ENCODE assay signal across 25 mouse cellular contexts in the genomic region with DNA sequence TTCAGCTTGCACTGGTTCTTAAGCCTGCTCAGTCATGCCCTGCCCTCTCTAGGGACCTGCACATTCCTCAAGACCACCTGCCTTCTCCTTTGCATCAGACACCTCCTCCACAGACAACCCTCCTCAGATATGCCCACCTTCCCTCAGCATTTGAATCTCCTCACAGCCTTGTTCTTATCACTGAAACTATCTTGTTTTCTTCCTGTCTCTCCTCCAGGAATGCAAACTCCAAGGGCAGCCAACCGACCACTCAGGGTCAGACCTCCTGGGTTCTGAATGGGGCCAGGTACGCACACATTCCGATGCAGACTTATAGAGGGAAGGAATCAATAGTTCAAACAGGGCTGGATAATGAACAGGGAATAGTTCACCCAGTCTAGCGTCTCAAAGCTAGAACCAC. TPM values are rescaled to one million over a fixed set of nuclear protein-coding genes. Genes with fewer than 3 reads are reported as not detected.
DNase-seq lines count a peak whose midpoint lies in the region; ATAC-seq lines count a peak whose summit lies in the region.
"Had no signal": no experiment of that assay in that cellular context is flagged by ENCODE, and none has a peak within 500 bp of the region (broad histone marks: within the 10 kb centered on the region; RNA-seq: fewer than 3 reads in every experiment).

No protein-coding gene starts in this region.

- WGBS in hindbrain, embryonic 14.5 days = 66% methylated on average over 4 of the region's 4 CpGs
- 79% methylated on average over 4 of the region's 4 CpGs for WGBS in hindbrain, embryonic 13.5 days
- 76% methylated on average over 4 of the region's 4 CpGs for WGBS in midbrain, embryonic 10.5 days
- WGBS in forebrain, embryonic 15.5 days = 77% methylated on average over 4 of the region's 4 CpGs
- WGBS in intestine, embryonic 15.5 days = 57% methylated on average over 4 of the region's 4 CpGs

- 0 out of 2 replicates have a peak overlapping the region, but pooled peaks have one; percentile 5 for H3K27ac ChIP-seq in hindbrain, embryonic 14.5 days
- no peak overlapping the region for H3K27ac ChIP-seq in hindbrain, embryonic 13.5 days
- H3K27ac ChIP-seq in midbrain, embryonic 10.5 days (replicated peaks) = no peak overlapping the region
- H3K27ac ChIP-seq in forebrain, embryonic 15.5 days (replicated peaks) = no peak overlapping the region
- no peak overlapping the region for H3K27ac ChIP-seq in intestine, embryonic 15.5 days
- H3K27ac ChIP-seq: embryonic facial prominence, embryonic 10.5 days; embryonic facial prominence, embryonic 12.5 days; forebrain, embryonic 13.5 days had no signal

- H3K9ac ChIP-seq in hindbrain, embryonic 14.5 days = no peak overlapping the region
- H3K9ac ChIP-seq in hindbrain, embryonic 13.5 days = no peak overlapping the region
- no peak overlapping the region for H3K9ac ChIP-seq in forebrain, embryonic 15.5 days (replicated peaks)
- H3K9ac ChIP-seq in intestine, embryonic 15.5 days = no peak overlapping the region
- H3K9ac ChIP-seq: embryonic facial prominence, embryonic 12.5 days; forebrain, embryonic 13.5 days had no signal

- no peaks in the 10 kb centered on the region for H3K36me3 ChIP-seq in hindbrain, embryonic 14.5 days (replicated peaks; ENCODE audit: control insufficient read depth, insufficient read depth)
- no peaks in the 10 kb centered on the region for H3K36me3 ChIP-seq in hindbrain, embryonic 13.5 days
- no peaks in the 10 kb centered on the region for H3K36me3 ChIP-seq in midbrain, embryonic 10.5 days
- no peaks in the 10 kb centered on the region for H3K36me3 ChIP-seq in forebrain, embryonic 15.5 days
- H3K36me3 ChIP-seq in intestine, embryonic 15.5 days = no peaks in the 10 kb centered on the region
- H3K36me3 ChIP-seq: embryonic facial prominence, embryonic 10.5 days; embryonic facial prominence, embryonic 12.5 days; G1E had no signal

- no peaks in the 10 kb centered on the region for H3K27me3 ChIP-seq in hindbrain, embryonic 14.5 days (ENCODE audit: control insufficient read depth, insufficient read depth, low read length)
- H3K27me3 ChIP-seq in hindbrain, embryonic 13.5 days = no peaks in the 10 kb centered on the region
- no peaks in the 10 kb centered on the region for H3K27me3 ChIP-seq in midbrain, embryonic 10.5 days (ENCODE audit: low read depth, poor library complexity, severe bottlenecking)
- H3K27me3 ChIP-seq in forebrain, embryonic 15.5 days = no peaks in the 10 kb centered on the region
- H3K27me3 ChIP-seq in intestine, embryonic 15.5 days (replicated peaks) = no peaks in the 10 kb centered on the region
- H3K27me3 ChIP-seq: CH12.LX; embryonic facial prominence, embryonic 12.5 days; forebrain, embryonic 13.5 days; Patski had no signal

- no peak for ATAC-seq in hindbrain, embryonic 14.5 days (ENCODE audit: low FRiP score)
- no peak for ATAC-seq in hindbrain, embryonic 13.5 days (ENCODE audit: low FRiP score)
- no peak for ATAC-seq in forebrain, embryonic 15.5 days (replicated peaks)
- ATAC-seq in intestine, embryonic 15.5 days = no peak
- ATAC-seq: activated CD4-positive, CD25-positive, alpha-beta regulatory T cell, adult 4 months; CD4-positive, CD25-positive, alpha-beta regulatory T cell, adult 4 months; forebrain, embryonic 13.5 days; forebrain, embryonic 16.5 days; Patski had no signal

- DNase-seq in hindbrain, embryonic 14.5 days (ENCODE audit: low spot score) = no peak
- peak; percentile 83 for DNase-seq in ES-CJ7 (ENCODE audit: low read depth, low spot score)
- peak; percentile 89 for DNase-seq in R1 (ENCODE audit: low read depth, low spot score)
- peak; percentile 47 for DNase-seq in yolk sac, embryonic 10.5 days (ENCODE audit: low spot score)
- DNase-seq in midbrain, embryonic 10.5 days (ENCODE audit: low spot score) = no peak
- DNase-seq: adrenal gland, adult 8-10 months; adrenal gland, postnatal 14 days; B cell, adult 2 months; cerebellum, adult 11-12 months; cerebellum, adult 2 months; cerebellum, adult 9-10 months; cerebellum, postnatal 10 days; cerebellum, postnatal 25 days had no signal

- peaks cover 17% of the 10 kb centered on the region for H3K4me1 ChIP-seq in hindbrain, embryonic 14.5 days (replicated peaks; ENCODE audit: control insufficient read depth, insufficient read depth, low read length)
- peaks cover 19% of the 10 kb centered on the region for H3K4me1 ChIP-seq in hindbrain, embryonic 13.5 days (replicated peaks)
- H3K4me1 ChIP-seq in midbrain, embryonic 10.5 days = peaks cover 22% of the 10 kb centered on the region
- peaks cover 16% of the 10 kb centered on the region for H3K4me1 ChIP-seq in forebrain, embryonic 15.5 days
- no peaks in the 10 kb centered on the region for H3K4me1 ChIP-seq in intestine, embryonic 15.5 days (replicated peaks)
- H3K4me1 ChIP-seq: embryonic facial prominence, embryonic 12.5 days had no signal

- no peak overlapping the region for H3K4me3 ChIP-seq in hindbrain, embryonic 14.5 days (replicated peaks; ENCODE audit: low read length)
- H3K4me3 ChIP-seq in hindbrain, embryonic 13.5 days = no peak overlapping the region
- H3K4me3 ChIP-seq in midbrain, embryonic 10.5 days = no peak overlapping the region
- H3K4me3 ChIP-seq in forebrain, embryonic 15.5 days = no peak overlapping the region
- no peak overlapping the region for H3K4me3 ChIP-seq in intestine, embryonic 15.5 days (replicated peaks)
- H3K4me3 ChIP-seq: embryonic facial prominence, embryonic 10.5 days; embryonic facial prominence, embryonic 12.5 days; forebrain, embryonic 13.5 days had no signal

- no peak overlapping the region for H3K4me2 ChIP-seq in hindbrain, embryonic 14.5 days (replicated peaks)
- no peak overlapping the region for H3K4me2 ChIP-seq in hindbrain, embryonic 13.5 days
- H3K4me2 ChIP-seq in forebrain, embryonic 15.5 days (replicated peaks) = no peak overlapping the region
- no peak overlapping the region for H3K4me2 ChIP-seq in intestine, embryonic 15.5 days (replicated peaks)
- H3K4me2 ChIP-seq: embryonic facial prominence, embryonic 12.5 days; forebrain, embryonic 13.5 days had no signal

- no peaks in the 10 kb centered on the region for H3K9me3 ChIP-seq in hindbrain, embryonic 14.5 days (ENCODE audit: control insufficient read depth, low read length)
- H3K9me3 ChIP-seq in hindbrain, embryonic 13.5 days = no peaks in the 10 kb centered on the region
- H3K9me3 ChIP-seq in midbrain, embryonic 10.5 days (replicated peaks) = no peaks in the 10 kb centered on the region
- H3K9me3 ChIP-seq in forebrain, embryonic 15.5 days = no peaks in the 10 kb centered on the region
- no peaks in the 10 kb centered on the region for H3K9me3 ChIP-seq in intestine, embryonic 15.5 days
- H3K9me3 ChIP-seq: embryonic facial prominence, embryonic 10.5 days; embryonic facial prominence, embryonic 12.5 days; forebrain, embryonic 13.5 days; G1E had no signal

RNA-seq across cellular contexts. Expression of a gene that starts 24.4 kb away (rescaled TPM):
- polyA plus RNA-seq in hindbrain, embryonic 14.5 days (2014; fragmentation: Nextera tagmentation; extraction: Ambion mirVana) = 22.0 and 24.2 TPM in 2 replicates
- 16.5 and 20.2 TPM in 2 replicates for polyA plus RNA-seq in hindbrain, embryonic 13.5 days (2015; fragmentation: Nextera tagmentation; extraction: Ambion mirVana)
- polyA plus RNA-seq in midbrain, embryonic 10.5 days (2016; fragmentation: Nextera tagmentation; extraction: Ambion mirVana) = 4.1 and 5.2 TPM in 2 replicates
- 16.0 and 20.7 TPM in 2 replicates for polyA plus RNA-seq in forebrain, embryonic 15.5 days (2015; fragmentation: Nextera tagmentation; extraction: Ambion mirVana)
- polyA plus RNA-seq in intestine, embryonic 15.5 days (2015; fragmentation: Nextera tagmentation; extraction: Ambion mirVana) = 28.6 and 31.3 TPM in 2 replicates
- polyA plus RNA-seq: CD4-positive, CD25-positive, alpha-beta regulatory T cell, adult 4 months; G1E had no signal

Comparison
In these comparisons a context has a peak if more than half of its experiments do, and no peak if none do; other contexts are left out.
1. DNase-seq: peak in ES-CJ7 (single experiment), R1 (single experiment) and yolk sac, embryonic 10.5 days (single experiment); none in hindbrain, embryonic 14.5 days (single experiment) and midbrain, embryonic 10.5 days (single experiment).